Mouse (Mus musculus) embryonic facial prominence, embryonic 10.5 days (tissue): Measurements from ENCODE around the gene Amigo3. TPM values are rescaled to one million over a fixed set of nuclear protein-coding genes. Genes with fewer than 3 reads are reported as not detected.

ENCODE experiments used
- DNase-seq: peaks from one replicate; pipeline ENCODE4 v3.0.0-alpha.2; 2017; ENCODE audit warnings: low spot score
- H3K27ac ChIP-seq: fragments of 300-500 bp; sonication (generic); replicated peaks from 2 replicates; pipeline ENCODE4 v1.5.1; 2016; ENCODE audit warnings: mild to moderate bottlenecking
- H3K27me3 ChIP-seq: fragments of 300-500 bp; sonication (generic); replicated peaks from 2 replicates; pipeline ENCODE4 v1.6.1; 2016; ENCODE audit warnings: low read depth, mild to moderate bottlenecking; ENCODE audit not compliant: poor library complexity, severe bottlenecking
- H3K36me3 ChIP-seq: fragments of 300-500 bp; sonication (generic); replicated peaks from 2 replicates; pipeline ENCODE4 v1.6.1; 2016; ENCODE audit warnings: mild to moderate bottlenecking, moderate library complexity
- H3K4me1 ChIP-seq: fragments of 300-500 bp; sonication (generic); 2 replicates; pipeline ENCODE4 v1.6.1; 2016
- H3K4me3 ChIP-seq: fragments of 300-500 bp; sonication (generic); 2 replicates; pipeline ENCODE4 v1.5.1; 2016; ENCODE audit warnings: mild to moderate bottlenecking, moderate library complexity
- H3K9me3 ChIP-seq: fragments of 300-500 bp; sonication (generic); 2 replicates; pipeline ENCODE4 v1.6.1; 2016; ENCODE audit warnings: mild to moderate bottlenecking
- WGBS: fragments of 180-500 bp; shearing (Covaris S2); methylation state at CpG from one replicate; pipeline ENCODE4 v1.1.7; 2016; 5-methylcytosine and 5-hydroxymethylcytosine counted together
- polyA plus RNA-seq: library from polyadenylated mRNA; unstranded; fragments of >200 nt; fragmentation: Nextera tagmentation; extraction: Ambion mirVana; gene quantifications from 2 replicates; pipeline ENCODE4 v1.2.1, GENCODE M21; 2016

Amigo3 gene
- polyA plus RNA-seq, 1 experiment from 2014 or later: 2.7 TPM

DNA sequence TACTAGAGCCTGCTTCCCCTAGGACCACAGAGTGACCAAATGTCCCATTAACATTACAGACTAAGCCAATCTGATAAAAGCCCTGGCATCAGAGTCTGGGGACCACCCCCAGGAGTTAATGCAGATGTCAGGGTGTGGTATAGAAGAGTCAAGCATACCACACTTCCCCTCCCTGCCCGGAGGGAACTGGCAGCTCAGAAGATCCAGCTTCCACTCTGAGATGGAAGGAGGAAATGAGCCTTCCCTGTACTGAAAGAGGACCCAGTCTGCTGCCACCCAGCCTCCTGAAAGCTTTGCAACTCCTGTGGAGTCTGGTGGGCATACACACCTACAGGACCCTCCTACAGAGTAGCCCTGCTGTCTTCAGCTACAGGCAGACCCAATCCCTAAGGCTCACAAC is 2.1 kb downstream of the Amigo3 start:
- WGBS: 72% methylated on average over 1 of the region's 1 CpGs
- H3K36me3 ChIP-seq: peaks cover 92% of the 10 kb centered on the region
- no peak for DNase-seq
- no peaks in the 10 kb centered on the region for H3K9me3 ChIP-seq
- H3K27ac ChIP-seq: no peak overlapping the region
- H3K4me3 ChIP-seq: no peak overlapping the region
- no peaks in the 10 kb centered on the region for H3K27me3 ChIP-seq
- peaks cover 26% of the 10 kb centered on the region for H3K4me1 ChIP-seq

DNA sequence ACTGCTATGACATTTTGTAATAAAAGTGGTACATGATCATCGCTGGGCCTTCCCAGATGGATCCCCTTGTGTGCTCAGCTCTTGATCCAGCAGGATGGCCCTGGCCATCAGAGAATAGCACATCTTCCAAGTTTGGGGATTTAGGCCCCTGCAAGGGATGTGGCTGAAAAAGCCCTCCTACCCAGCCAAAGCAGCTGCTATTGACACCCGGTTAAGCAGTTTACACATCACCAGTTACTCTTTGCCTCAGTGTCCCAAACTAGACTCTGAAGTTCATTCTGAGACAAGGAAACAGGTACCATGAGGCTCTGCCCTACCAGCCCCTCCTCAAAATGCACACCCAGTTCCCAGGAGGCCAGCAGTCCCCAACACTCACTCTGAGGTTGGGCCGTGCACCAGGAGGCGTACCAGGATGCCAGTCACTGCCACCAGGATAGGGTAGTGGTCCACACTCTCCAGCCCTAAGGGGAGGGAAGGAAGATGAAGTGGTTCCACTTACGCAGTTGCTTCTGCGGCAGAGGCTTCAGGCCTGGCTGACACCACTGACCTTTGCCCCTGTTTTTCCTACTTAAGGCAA is 2.8 kb downstream of the Amigo3 start:
- DNase-seq: peak; percentile 7
- Histone ChIP-seq H3K4me1 (peaks cover 25% of the 10 kb centered on the region), H3K4me3 (peak overlapping the region; percentile 8; the same call in 1 of the 2 replicates), H3K27me3 (no peaks in the 10 kb centered on the region), H3K27ac (no peak overlapping the region), H3K9me3 (no peaks in the 10 kb centered on the region), H3K36me3 (peaks cover 91% of the 10 kb centered on the region)
- WGBS: 80% methylated on average over 6 of the region's 6 CpGs

DNA sequence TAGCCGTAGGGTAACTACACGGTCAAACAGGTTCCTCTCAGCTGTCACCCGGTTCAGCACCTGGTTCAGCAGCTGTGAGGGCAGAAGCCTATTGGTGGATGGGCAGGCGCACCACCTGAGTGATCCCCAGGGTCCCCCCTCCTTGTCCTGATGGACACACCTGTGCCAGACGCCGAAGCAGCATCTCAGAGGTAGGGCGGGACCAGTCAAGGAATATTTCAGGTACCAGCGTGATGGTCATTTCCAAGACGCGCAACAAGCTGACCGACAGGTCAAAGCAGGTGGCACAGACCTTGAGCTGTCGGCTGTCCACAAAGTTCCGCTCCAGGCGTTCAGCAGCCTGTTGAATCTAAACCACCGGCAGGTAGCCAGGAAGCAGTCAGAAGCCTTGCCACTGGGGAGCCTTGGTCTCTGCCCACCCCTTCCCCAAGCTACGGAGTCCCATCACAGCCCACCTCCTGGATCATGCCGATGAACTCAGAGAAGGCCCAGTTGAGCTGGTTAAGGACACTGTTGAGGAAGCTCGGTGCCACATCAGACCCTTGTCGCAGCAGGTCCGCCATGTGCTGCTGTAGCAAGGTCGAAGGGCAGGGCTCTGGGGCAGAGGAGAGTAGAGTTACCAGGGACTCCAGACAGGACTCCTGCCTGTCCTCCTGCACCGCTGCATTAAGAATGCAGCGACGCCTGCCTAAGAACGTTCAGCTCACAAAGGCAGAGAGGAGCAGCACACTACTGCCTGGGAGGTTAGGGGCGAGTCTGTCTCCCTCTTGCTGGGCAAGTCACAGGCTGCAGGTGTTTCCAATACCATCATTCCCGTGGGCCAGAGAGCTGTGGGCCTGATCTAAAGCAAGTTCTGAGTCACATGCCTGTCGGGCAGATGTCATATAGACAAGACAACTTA is 3.7 kb downstream of the Amigo3 start:
- Histone ChIP-seq H3K4me1 (peaks cover 25% of the 10 kb centered on the region), H3K36me3 (peaks cover 88% of the 10 kb centered on the region), H3K4me3 (no peak overlapping the region), H3K27me3 (no peaks in the 10 kb centered on the region), H3K27ac (no peak overlapping the region), H3K9me3 (no peaks in the 10 kb centered on the region)
- no peak for DNase-seq
- 82% methylated on average over 28 of the region's 28 CpGs for WGBS

DNA sequence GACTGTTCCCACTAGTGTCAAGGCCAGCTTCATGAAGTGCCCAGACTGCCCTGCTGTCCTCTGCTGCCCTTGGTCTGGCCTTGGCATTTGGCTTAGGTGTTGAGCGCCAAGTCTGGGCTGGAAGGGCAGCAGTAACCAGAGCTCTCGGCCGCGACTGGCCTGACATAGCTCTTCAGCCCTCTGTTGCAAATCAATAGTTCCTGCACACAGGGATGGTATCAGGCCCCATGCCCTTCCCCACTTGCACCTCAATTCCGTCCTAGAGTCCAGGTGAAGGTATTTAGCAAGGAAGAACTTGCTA is 4.3 kb downstream of the Amigo3 start:
- H3K27me3 ChIP-seq: no peaks in the 10 kb centered on the region
- WGBS: 89% methylated on average over 5 of the region's 5 CpGs
- no peaks in the 10 kb centered on the region for H3K9me3 ChIP-seq
- H3K4me3 ChIP-seq: no peak overlapping the region
- no peak overlapping the region for H3K27ac ChIP-seq
- H3K36me3 ChIP-seq: peaks cover 88% of the 10 kb centered on the region
- DNase-seq: no peak
- H3K4me1 ChIP-seq: peaks cover 22% of the 10 kb centered on the region

DNA sequence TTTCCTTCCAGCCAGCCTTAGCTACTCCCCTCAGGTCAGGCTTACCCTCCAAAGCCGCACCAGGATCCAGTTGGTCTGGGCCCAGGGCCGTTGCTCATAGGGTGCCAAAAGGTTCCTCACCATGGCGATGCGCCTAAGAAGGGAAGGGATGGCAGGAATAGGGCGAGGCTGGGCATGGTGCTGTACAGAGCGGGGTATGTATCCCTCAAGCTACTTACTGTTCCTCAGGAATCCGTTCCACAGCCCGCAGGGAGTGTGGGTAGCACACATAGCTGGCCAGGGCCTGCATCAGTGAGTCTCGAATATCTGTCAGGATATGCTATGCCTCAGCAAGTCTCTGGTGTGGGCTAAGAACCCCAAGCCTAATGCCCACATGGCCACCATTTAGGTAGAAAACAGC is 5.3 kb downstream of the Amigo3 start:
- Histone ChIP-seq H3K9me3 (no peaks in the 10 kb centered on the region), H3K36me3 (peaks cover 94% of the 10 kb centered on the region), H3K4me3 (no peak overlapping the region), H3K27ac (no peak overlapping the region), H3K27me3 (no peaks in the 10 kb centered on the region), H3K4me1 (peaks cover 12% of the 10 kb centered on the region)
- 92% methylated on average over 9 of the region's 9 CpGs for WGBS
- DNase-seq: no peak

DNA sequence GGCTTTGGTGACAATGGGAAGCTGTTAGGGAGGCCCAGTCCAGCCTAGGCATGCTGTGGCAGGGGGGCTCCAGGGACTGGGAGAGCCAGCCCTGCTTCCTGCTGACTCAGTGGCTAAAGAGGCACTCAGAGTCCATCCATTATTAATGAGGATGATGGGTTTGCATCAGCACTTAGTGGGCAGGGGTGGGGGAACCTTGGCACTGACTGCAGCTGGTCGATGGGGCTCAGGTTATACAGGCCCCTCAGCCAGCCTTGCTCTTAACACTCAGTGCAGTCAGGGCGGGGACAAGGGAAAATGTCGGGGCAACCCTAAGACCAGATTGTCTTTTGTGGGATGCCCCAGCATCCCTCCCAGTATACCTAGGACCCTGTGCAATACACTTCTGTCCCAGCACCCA is 9.2 kb downstream of the Amigo3 start:
- no peak overlapping the region for H3K27ac ChIP-seq
- no peaks in the 10 kb centered on the region for H3K4me1 ChIP-seq
- DNase-seq: no peak
- H3K27me3 ChIP-seq: no peaks in the 10 kb centered on the region
- H3K36me3 ChIP-seq: peaks cover 88% of the 10 kb centered on the region
- 91% methylated on average over 3 of the region's 3 CpGs for WGBS
- no peaks in the 10 kb centered on the region for H3K9me3 ChIP-seq
- H3K4me3 ChIP-seq: no peak overlapping the region

DNA sequence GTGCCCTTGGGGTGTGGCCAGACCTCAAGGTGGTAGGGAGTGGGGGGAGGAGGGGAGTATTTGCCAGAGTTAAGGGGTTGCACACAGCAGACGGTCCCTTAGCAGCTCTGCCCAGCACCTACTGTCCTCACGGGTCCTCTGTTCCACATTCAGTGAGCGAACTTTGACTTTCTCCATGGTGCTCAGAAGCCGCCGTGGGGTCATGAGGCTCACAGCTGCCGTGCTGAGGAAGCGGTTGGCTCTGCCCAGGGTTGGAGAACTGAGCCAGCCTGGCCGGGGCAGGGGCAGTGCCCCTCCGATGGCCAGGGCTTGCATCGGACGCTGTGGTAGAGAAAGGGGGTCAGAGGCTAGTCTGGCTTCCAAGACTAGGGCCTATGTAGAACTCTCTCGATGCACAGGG is 10.4 kb downstream of the Amigo3 start:
- DNase-seq: no peak
- Histone ChIP-seq H3K27ac (no peak overlapping the region), H3K9me3 (no peaks in the 10 kb centered on the region), H3K27me3 (no peaks in the 10 kb centered on the region), H3K4me1 (no peaks in the 10 kb centered on the region), H3K36me3 (peaks cover 80% of the 10 kb centered on the region), H3K4me3 (no peak overlapping the region)
- 89% methylated on average over 12 of the region's 12 CpGs for WGBS

DNA sequence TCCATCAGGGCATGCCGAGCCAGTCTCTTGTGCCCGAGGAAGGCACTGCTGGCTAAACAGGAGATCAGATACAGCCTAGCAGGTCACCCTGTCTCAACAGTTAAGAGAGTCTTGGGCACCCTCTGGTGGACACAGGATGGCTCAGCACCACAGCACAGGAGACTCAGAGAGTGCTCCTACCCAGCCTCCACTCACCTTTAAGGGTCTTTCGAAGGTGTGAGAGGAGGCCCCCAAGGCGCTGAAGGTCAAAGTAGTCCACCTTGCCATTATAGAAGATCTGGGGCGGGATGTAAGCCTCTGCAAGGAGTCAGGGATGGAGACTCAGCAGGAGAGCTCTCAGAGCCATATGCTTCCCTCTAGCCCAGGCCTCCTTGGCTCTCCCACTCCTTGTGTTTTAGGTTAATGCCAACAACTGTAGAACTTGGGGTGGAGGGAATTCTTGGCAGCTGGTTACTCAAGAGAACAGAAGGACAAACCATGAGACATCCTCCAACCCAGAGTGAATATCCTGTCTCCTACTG is 12.6 kb downstream of the Amigo3 start:
- 53% methylated on average over 5 of the region's 5 CpGs for WGBS
- peak; percentile 52 for DNase-seq
- H3K27me3 ChIP-seq: no peaks in the 10 kb centered on the region
- H3K4me3 ChIP-seq: no peak overlapping the region
- H3K9me3 ChIP-seq: no peaks in the 10 kb centered on the region
- H3K4me1 ChIP-seq: no peaks in the 10 kb centered on the region
- no peak overlapping the region for H3K27ac ChIP-seq
- peaks cover 81% of the 10 kb centered on the region for H3K36me3 ChIP-seq

DNA sequence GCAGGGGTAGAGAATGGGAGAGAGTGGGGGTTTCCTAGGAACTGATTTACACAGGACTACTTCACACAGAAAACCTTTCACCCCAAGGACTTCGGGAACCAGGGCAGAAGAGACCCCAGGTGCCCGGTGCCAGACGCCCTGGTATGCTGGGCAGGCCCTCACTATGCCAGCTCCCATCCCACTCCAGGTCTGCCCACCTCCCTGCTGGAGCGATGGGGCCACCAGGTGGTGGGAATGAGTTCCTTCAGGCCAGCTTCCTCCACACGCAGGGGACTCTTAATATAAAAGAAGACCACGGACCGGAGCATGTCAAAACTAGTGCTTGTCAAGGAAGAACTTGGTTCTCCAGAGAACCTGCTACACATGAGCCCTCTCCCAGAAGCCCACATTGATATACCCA is 14.2 kb downstream of the Amigo3 start:
- no peaks in the 10 kb centered on the region for H3K9me3 ChIP-seq
- WGBS: 81% methylated on average over 7 of the region's 7 CpGs

DNA sequence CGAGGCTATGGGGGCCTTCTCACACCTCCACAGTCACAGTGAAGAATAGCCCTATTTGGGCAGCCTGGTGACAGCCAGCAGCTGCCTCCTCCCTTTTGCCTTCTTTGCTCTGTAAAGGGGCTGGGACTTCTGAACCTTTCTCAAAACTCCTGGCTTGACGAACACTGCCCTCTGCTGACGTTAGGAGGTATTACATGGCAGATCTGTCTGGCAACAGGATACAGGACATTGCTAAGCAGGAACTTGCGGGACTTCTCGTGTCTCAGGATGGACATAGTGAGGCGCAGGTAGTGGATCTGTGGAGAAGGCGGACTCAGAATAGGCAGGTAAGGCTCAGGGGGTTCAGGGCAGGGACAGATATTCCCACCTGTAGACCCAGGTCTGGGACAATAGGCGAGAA is 14.9 kb downstream of the Amigo3 start:
- DNase-seq: peak; percentile 83
- H3K27me3 ChIP-seq: no peaks in the 10 kb centered on the region
- H3K4me3 ChIP-seq: no peak overlapping the region
- H3K27ac ChIP-seq: 0 out of 2 replicates have a peak overlapping the region, but pooled peaks have one; percentile 25
- H3K9me3 ChIP-seq: no peaks in the 10 kb centered on the region
- peaks cover 76% of the 10 kb centered on the region for H3K36me3 ChIP-seq
- 18% methylated on average over 8 of the region's 8 CpGs for WGBS
- 0 out of 2 replicates have a peak, but pooled peaks cover 4% of the 10 kb centered on the region for H3K4me1 ChIP-seq

More for the DNA sequence above, 14.2 kb downstream of the Amigo3 start:
- H3K4me3 ChIP-seq: no peak overlapping the region
- H3K4me1 ChIP-seq: no peaks in the 10 kb centered on the region
- no peaks in the 10 kb centered on the region for H3K27me3 ChIP-seq
- no peak overlapping the region for H3K27ac ChIP-seq
- H3K36me3 ChIP-seq: peaks cover 78% of the 10 kb centered on the region
- no peak for DNase-seq

DNA sequence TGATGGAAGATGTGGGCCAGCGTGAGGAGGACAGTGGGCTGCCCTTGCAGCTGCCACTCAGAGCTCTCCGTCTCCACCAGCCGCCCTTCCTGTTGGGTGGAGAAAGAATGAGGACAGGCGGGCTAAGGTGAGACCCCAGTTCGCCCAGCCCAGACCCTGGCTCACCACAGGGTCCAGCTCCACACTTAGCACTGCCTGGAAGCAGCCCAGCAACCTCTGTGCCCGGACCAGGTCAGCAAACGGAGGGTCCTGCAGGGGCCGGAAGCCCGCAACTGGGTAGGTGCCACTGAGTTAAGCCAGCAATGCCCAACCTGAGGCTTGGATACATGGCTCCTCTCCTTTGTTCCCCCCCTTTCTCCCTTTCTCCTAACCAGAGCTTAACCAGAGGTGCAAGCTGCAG is 16.0 kb downstream of the Amigo3 start:
- no peaks in the 10 kb centered on the region for H3K27me3 ChIP-seq
- WGBS: 93% methylated on average over 9 of the region's 9 CpGs
- no peaks in the 10 kb centered on the region for H3K9me3 ChIP-seq
- H3K4me3 ChIP-seq: no peak overlapping the region
- no peak overlapping the region for H3K27ac ChIP-seq
- no peak for DNase-seq
- H3K4me1 ChIP-seq: peaks cover 10% of the 10 kb centered on the region
- peaks cover 75% of the 10 kb centered on the region for H3K36me3 ChIP-seq

DNA sequence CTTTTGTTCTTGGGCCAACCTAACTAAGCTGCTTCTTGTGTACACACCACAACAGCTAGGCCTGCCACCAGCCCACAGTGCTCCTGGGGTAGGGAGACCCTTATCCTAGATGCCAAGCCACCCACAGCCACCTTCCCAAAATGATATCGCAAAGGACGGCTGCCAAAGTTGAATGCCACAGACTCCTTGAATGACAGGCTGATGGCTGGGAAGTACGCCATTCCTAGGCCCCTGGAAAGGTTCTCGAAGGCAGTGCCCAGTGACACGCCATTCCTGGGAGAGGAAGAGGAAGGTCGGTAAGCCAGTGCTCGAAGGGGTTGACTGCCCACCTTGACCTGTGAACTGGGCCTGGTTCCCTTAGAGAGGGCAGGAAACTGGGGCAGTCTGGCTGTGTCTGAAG is 16.6 kb downstream of the Amigo3 start:
- no peak overlapping the region for H3K4me3 ChIP-seq
- H3K36me3 ChIP-seq: peaks cover 70% of the 10 kb centered on the region
- peaks cover 10% of the 10 kb centered on the region for H3K4me1 ChIP-seq
- no peaks in the 10 kb centered on the region for H3K27me3 ChIP-seq
- no peaks in the 10 kb centered on the region for H3K9me3 ChIP-seq
- 91% methylated on average over 7 of the region's 7 CpGs for WGBS
- DNase-seq: no peak
- H3K27ac ChIP-seq: no peak overlapping the region

DNA sequence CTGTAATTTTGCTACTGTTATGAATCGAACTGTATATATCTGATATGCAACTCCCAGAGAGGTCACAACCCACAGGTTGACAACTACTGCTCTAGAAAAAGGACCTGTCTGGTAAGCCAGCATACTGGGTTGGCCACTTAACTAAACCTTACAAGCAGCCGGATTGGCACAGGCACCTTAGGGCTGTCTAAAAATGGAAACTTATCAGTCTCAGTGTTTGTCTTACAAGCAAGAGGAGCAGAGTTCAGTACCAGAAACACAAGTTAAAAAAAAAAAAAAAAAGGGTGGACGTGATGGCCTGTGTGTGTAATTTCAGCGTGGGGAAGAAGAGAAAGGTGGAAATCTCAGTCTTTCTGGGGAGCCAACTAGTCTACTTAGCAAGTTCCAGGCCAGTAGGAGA is 18.8 kb downstream of the Amigo3 start:
- Histone ChIP-seq H3K4me1 (peaks cover 10% of the 10 kb centered on the region), H3K4me3 (no peak overlapping the region), H3K27me3 (no peaks in the 10 kb centered on the region), H3K9me3 (no peaks in the 10 kb centered on the region), H3K36me3 (peaks cover 52% of the 10 kb centered on the region), H3K27ac (no peak overlapping the region)
- 89% methylated on average over 4 of the region's 4 CpGs for WGBS
- DNase-seq: no peak
